Mouse (Mus musculus) limb, embryonic 14.5 days (tissue): ENCODE measurements around the gene Slc10a1. TPM values are rescaled to one million over a fixed set of nuclear protein-coding genes. Genes with fewer than 3 reads are reported as not detected.

Experiments
- ATAC-seq: fragments of 200-750 bp; cut with Nextera tagmentation; 2 replicates; pipeline ENCODE4 v1.8.0; 2017; ENCODE audit warnings: low read depth, moderate number of reproducible peaks, moderate TSS enrichment; ENCODE audit not compliant: low FRiP score
- DNase-seq: peaks from one replicate; pipeline ENCODE4 v3.0.0-alpha.2; 2015; ENCODE audit warnings: low spot score
- H3K27ac ChIP-seq: fragments of 300-500 bp; sonication (generic); replicated peaks from 2 replicates; pipeline ENCODE4 v1.5.1; 2014; ENCODE audit warnings: low read depth, mild to moderate bottlenecking, low read length, moderate library complexity, mixed read lengths
- H3K27me3 ChIP-seq: fragments of 300-500 bp; sonication (generic); 2 replicates; pipeline ENCODE4 v1.6.1; 2014; ENCODE audit warnings: low read length, mixed read lengths; ENCODE audit not compliant: control insufficient read depth, insufficient read depth
- H3K36me3 ChIP-seq: fragments of 300-500 bp; sonication (generic); 2 replicates; pipeline ENCODE4 v1.6.1; 2014; ENCODE audit warnings: mild to moderate bottlenecking, low read length, moderate library complexity, mixed read lengths; ENCODE audit not compliant: control insufficient read depth, insufficient read depth
- H3K4me1 ChIP-seq: fragments of 300-500 bp; sonication (generic); 2 replicates; pipeline ENCODE4 v1.6.1; 2014; ENCODE audit warnings: antibody characterized with exemption, low read length, mixed read lengths; ENCODE audit not compliant: control insufficient read depth, insufficient read depth
- H3K4me2 ChIP-seq: fragments of 300-500 bp; sonication (generic); replicated peaks from 2 replicates; pipeline ENCODE4 v1.6.1; 2014; ENCODE audit warnings: low read depth, mild to moderate bottlenecking, low read length, moderate library complexity; ENCODE audit not compliant: severe bottlenecking
- H3K4me3 ChIP-seq: fragments of 300-500 bp; sonication (generic); replicated peaks from 2 replicates; pipeline ENCODE4 v1.5.1; 2014; ENCODE audit warnings: low read length
- H3K9ac ChIP-seq: fragments of 300-500 bp; sonication (generic); 2 replicates; pipeline ENCODE4 v1.6.1; 2014; ENCODE audit warnings: mild to moderate bottlenecking, low read depth, low read length, moderate library complexity; ENCODE audit not compliant: severe bottlenecking
- H3K9me3 ChIP-seq: fragments of 300-500 bp; sonication (generic); 2 replicates; pipeline ENCODE4 v1.6.1; 2016; ENCODE audit warnings: low read length; ENCODE audit not compliant: control insufficient read depth
- POLR2A ChIP-seq: fragments of 200-500 bp; IDR thresholded peaks from 2 replicates; pipeline ENCODE4 v1.8.0; 2012; ENCODE audit warnings: inconsistent platforms, mild to moderate bottlenecking, moderate library complexity, borderline replicate concordance; ENCODE audit not compliant: insufficient read depth, insufficient read length; ENCODE audit errors: extremely low read depth
- WGBS: fragments of 180-500 bp; shearing (Covaris S2); extraction: QIAGEN DNeasy Blood & Tissue Kit; methylation state at CpG from one replicate; pipeline ENCODE4 v1.1.7; 2014; 5-methylcytosine and 5-hydroxymethylcytosine counted together
- polyA plus RNA-seq, 2 experiments: library from polyadenylated mRNA; depleted of rRNA in 1 of 2; stranded (reverse) in 1 of 2; unstranded in 1 of 2; fragments of >200 nt; fragmentation: Nextera tagmentation in 1 of 2; extraction: Ambion mirVana in 1 of 2; gene quantifications; 2 replicates each; pipeline versions ENCODE4 v1.2.1 to v1.2.3; 2012 to 2014

Slc10a1 gene
- polyA plus RNA-seq, 2 experiments = 0.45 TPM; not detected in 1

- Histone ChIP-seq H3K4me3 (no peak overlapping the region), H3K4me1 (no peaks in the 10 kb centered on the region), H3K9me3 (no peaks in the 10 kb centered on the region), H3K9ac (no peak overlapping the region), H3K27ac (no peak overlapping the region), H3K36me3 (no peaks in the 10 kb centered on the region), H3K4me2 (no peak overlapping the region), H3K27me3 (no peaks in the 10 kb centered on the region)
- ATAC-seq = no peak
- TF ChIP-seq POLR2A = no peak
- 55% methylated on average over 7 of the region's 7 CpGs for WGBS
- DNase-seq = no peak
These were observed 42.6 kb downstream of the Slc10a1 start for GRCm38 (mm10) chr12:80925919-80926318.

DNA sequence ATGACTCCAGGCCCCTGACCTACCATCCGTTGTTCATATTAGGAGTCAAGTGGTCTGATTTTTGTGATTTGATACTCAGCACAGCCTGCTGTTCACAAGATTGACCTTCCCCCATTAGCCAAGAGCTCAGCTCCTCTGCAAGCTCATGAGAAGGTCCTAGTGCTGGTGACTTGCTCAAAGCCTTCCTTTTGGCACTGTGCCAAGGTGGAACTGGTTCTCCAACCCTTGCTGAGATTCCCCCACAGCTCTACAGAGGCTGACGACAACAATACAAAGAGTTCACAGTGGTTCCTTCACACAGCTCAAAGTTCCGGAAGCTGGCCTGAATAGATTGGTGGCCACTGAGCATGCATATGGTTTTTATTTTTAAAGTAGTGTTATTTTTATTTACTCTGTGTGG lies 44.3 kb downstream of the Slc10a1 start:
- ATAC-seq (no peak), DNase-seq (peak; percentile 54)
- no peak for TF ChIP-seq POLR2A
- no peak overlapping the region for H3K4me3 ChIP-seq
- 70% methylated on average over 3 of the region's 3 CpGs for WGBS
- no peak overlapping the region for H3K4me2 ChIP-seq
- H3K27ac ChIP-seq = no peak overlapping the region
- no peak overlapping the region for H3K9ac ChIP-seq
- no peaks in the 10 kb centered on the region for H3K36me3 ChIP-seq
- no peaks in the 10 kb centered on the region for H3K9me3 ChIP-seq
- H3K4me1 ChIP-seq = no peaks in the 10 kb centered on the region
- no peaks in the 10 kb centered on the region for H3K27me3 ChIP-seq

- Histone ChIP-seq H3K4me3 (no peak overlapping the region), H3K9ac (no peak overlapping the region), H3K27me3 (no peaks in the 10 kb centered on the region), H3K4me1 (no peaks in the 10 kb centered on the region), H3K4me2 (no peak overlapping the region), H3K27ac (no peak overlapping the region), H3K36me3 (no peaks in the 10 kb centered on the region), H3K9me3 (no peaks in the 10 kb centered on the region)
- ATAC-seq (no peak), DNase-seq (no peak)
- TF ChIP-seq POLR2A = no peak
- WGBS = 55% methylated on average over 5 of the region's 5 CpGs
These were observed 44.9 kb downstream of the Slc10a1 start for GRCm38 (mm10) chr12:80923602-80924001.

DNA sequence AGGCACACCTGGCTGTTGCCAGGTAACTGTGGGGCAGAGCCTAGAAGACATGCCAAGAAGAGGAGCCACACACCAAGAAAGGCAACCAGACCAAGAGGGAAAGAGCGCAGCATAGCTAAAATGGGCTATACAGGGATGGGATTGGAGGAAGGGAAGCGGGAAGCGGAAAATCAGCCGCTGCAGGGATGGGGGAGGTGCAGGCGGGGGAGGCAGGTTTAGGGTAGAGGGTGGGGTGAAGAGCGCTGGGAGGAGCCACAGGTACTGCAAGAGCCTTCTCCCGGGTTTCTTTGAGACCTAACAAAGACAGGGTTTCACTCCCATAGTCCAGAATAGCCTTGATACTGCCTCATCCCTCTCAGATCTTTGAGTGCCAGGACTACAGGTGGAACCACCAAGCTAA lies 45.6 kb downstream of the Slc10a1 start:
- WGBS = 11% methylated on average over 7 of the region's 7 CpGs
- ATAC-seq = no peak

GRCm38 (mm10) chr12:80921301-80921700 lies 47.2 kb downstream of the Slc10a1 start:
- DNase-seq (no peak), ATAC-seq (no peak)
- H3K9me3 ChIP-seq = no peaks in the 10 kb centered on the region
- no peak for TF ChIP-seq POLR2A
- WGBS = 95% methylated on average over 5 of the region's 5 CpGs
- no peak overlapping the region for H3K4me2 ChIP-seq
- H3K4me3 ChIP-seq = no peak overlapping the region
- H3K36me3 ChIP-seq = no peaks in the 10 kb centered on the region
- H3K27me3 ChIP-seq = no peaks in the 10 kb centered on the region
- H3K27ac ChIP-seq = no peak overlapping the region
- no peak overlapping the region for H3K9ac ChIP-seq
- H3K4me1 ChIP-seq = no peaks in the 10 kb centered on the region

More for the DNA sequence above, 45.6 kb downstream of the Slc10a1 start:
- Histone ChIP-seq H3K36me3 (no peaks in the 10 kb centered on the region), H3K4me2 (peak overlapping the region; percentile 23), H3K4me1 (no peaks in the 10 kb centered on the region), H3K9me3 (no peaks in the 10 kb centered on the region), H3K27ac (no peak overlapping the region), H3K4me3 (no peak overlapping the region; the same call in 1 of the 2 replicates), H3K9ac (no peak overlapping the region), H3K27me3 (no peaks in the 10 kb centered on the region)
- no peak for DNase-seq
- no peak for TF ChIP-seq POLR2A

- H3K4me1 ChIP-seq = no peaks in the 10 kb centered on the region
- TF ChIP-seq POLR2A = no peak
- DNase-seq (no peak), ATAC-seq (no peak)
- H3K4me3 ChIP-seq = no peak overlapping the region
- H3K9me3 ChIP-seq = no peaks in the 10 kb centered on the region
- H3K27ac ChIP-seq = no peak overlapping the region
- WGBS = 53% methylated on average over 7 of the region's 7 CpGs
- no peaks in the 10 kb centered on the region for H3K27me3 ChIP-seq
- H3K36me3 ChIP-seq = no peaks in the 10 kb centered on the region
- no peak overlapping the region for H3K4me2 ChIP-seq
- H3K9ac ChIP-seq = no peak overlapping the region
These were observed 50.7 kb downstream of the Slc10a1 start for GRCm38 (mm10) chr12:80917764-80918163.
